Mouse (Mus musculus) embryonic facial prominence, embryonic 10.5 days (tissue): ENCODE results near the gene Dusp27. TPM values are rescaled to one million over a fixed set of nuclear protein-coding genes. Genes with fewer than 3 reads are reported as not detected.

Experiments used
- DNase-seq: peaks from one replicate; pipeline ENCODE4 v3.0.0-alpha.2; 2017; ENCODE audit warnings: low spot score
- H3K27ac ChIP-seq: fragments of 300-500 bp; sonication (generic); replicated peaks from 2 replicates; pipeline ENCODE4 v1.5.1; 2016; ENCODE audit warnings: mild to moderate bottlenecking
- H3K27me3 ChIP-seq: fragments of 300-500 bp; sonication (generic); replicated peaks from 2 replicates; pipeline ENCODE4 v1.6.1; 2016; ENCODE audit warnings: low read depth, mild to moderate bottlenecking; ENCODE audit not compliant: poor library complexity, severe bottlenecking
- H3K36me3 ChIP-seq: fragments of 300-500 bp; sonication (generic); replicated peaks from 2 replicates; pipeline ENCODE4 v1.6.1; 2016; ENCODE audit warnings: mild to moderate bottlenecking, moderate library complexity
- H3K4me1 ChIP-seq: fragments of 300-500 bp; sonication (generic); 2 replicates; pipeline ENCODE4 v1.6.1; 2016
- H3K4me3 ChIP-seq: fragments of 300-500 bp; sonication (generic); 2 replicates; pipeline ENCODE4 v1.5.1; 2016; ENCODE audit warnings: mild to moderate bottlenecking, moderate library complexity
- H3K9me3 ChIP-seq: fragments of 300-500 bp; sonication (generic); 2 replicates; pipeline ENCODE4 v1.6.1; 2016; ENCODE audit warnings: mild to moderate bottlenecking
- WGBS: fragments of 180-500 bp; shearing (Covaris S2); methylation state at CpG from one replicate; pipeline ENCODE4 v1.1.7; 2016; 5-methylcytosine and 5-hydroxymethylcytosine counted together
- polyA plus RNA-seq: library from polyadenylated mRNA; unstranded; fragments of >200 nt; fragmentation: Nextera tagmentation; extraction: Ambion mirVana; gene quantifications from 2 replicates; pipeline ENCODE4 v1.2.1, GENCODE M21; 2016

The Dusp27 gene
- 1.8 and 2.5 TPM in 2 replicates for polyA plus RNA-seq

GRCm38 (mm10) chr1:166127719-166128118 lies at the start of gene Dusp27:
Gene Dusp27 (minus strand): TSS chr1:166127922.
- Histone ChIP-seq H3K9me3 (no peaks in the 10 kb centered on the region), H3K4me3 (0 out of 2 replicates have a peak within 1 kb of the TSS, but pooled peaks have one; percentile 18), H3K4me1 (peaks cover 43% of the 10 kb centered on the region), H3K27ac (peak within 1 kb of the TSS; percentile 70), H3K27me3 (no peaks in the 10 kb centered on the region), H3K36me3 (no peaks in the 10 kb centered on the region)
- DNase-seq, result peak; percentile 48
- WGBS, result 35% methylated on average over 4 of the region's 4 CpGs

GRCm38 (mm10) chr1:166173621-166174020 lies 45.9 kb upstream of the Dusp27 start:
- DNase-seq, result no peak
- Histone ChIP-seq H3K4me1 (no peaks in the 10 kb centered on the region), H3K9me3 (no peaks in the 10 kb centered on the region), H3K4me3 (no peak overlapping the region), H3K36me3 (no peaks in the 10 kb centered on the region), H3K27ac (no peak overlapping the region), H3K27me3 (no peaks in the 10 kb centered on the region)
- 80% methylated on average over 9 of the region's 9 CpGs for WGBS

GRCm38 (mm10) chr1:166172992-166173391 lies 45.3 kb upstream of the Dusp27 start:
- WGBS, result 86% methylated on average over 3 of the region's 3 CpGs

DNA sequence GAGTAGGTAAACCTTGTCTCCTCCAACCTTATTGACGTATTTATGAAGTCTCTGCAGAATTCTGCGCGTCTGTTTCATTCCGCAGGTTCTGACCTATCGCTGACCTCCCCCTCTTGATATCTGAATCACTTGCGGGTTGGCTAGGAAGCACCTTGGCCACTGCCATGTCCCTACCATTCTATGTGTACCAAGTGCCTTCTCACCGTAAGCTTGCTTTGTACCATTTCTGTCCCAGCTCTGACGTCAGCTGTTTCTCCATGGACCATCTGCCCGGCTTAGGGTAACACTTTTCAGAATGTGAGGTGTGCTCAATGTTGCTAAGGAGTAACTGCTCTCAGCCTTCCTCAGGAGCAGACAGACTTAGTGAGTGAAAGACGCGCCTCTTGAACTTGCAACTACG lies 43.1 kb upstream of the Dusp27 start:
- H3K4me1 ChIP-seq, result no peaks in the 10 kb centered on the region
- no peak for DNase-seq
- H3K4me3 ChIP-seq, result no peak overlapping the region
- H3K36me3 ChIP-seq, result no peaks in the 10 kb centered on the region
- WGBS, result 94% methylated on average over 12 of the region's 12 CpGs
- H3K27me3 ChIP-seq, result no peaks in the 10 kb centered on the region
- no peak overlapping the region for H3K27ac ChIP-seq
- H3K9me3 ChIP-seq, result no peaks in the 10 kb centered on the region

More at GRCm38 (mm10) chr1:166172992-166173391, 45.3 kb upstream of the Dusp27 start:
- Histone ChIP-seq H3K4me3 (no peak overlapping the region), H3K27me3 (no peaks in the 10 kb centered on the region), H3K27ac (no peak overlapping the region), H3K9me3 (no peaks in the 10 kb centered on the region), H3K4me1 (no peaks in the 10 kb centered on the region), H3K36me3 (no peaks in the 10 kb centered on the region)
- no peak for DNase-seq

DNA sequence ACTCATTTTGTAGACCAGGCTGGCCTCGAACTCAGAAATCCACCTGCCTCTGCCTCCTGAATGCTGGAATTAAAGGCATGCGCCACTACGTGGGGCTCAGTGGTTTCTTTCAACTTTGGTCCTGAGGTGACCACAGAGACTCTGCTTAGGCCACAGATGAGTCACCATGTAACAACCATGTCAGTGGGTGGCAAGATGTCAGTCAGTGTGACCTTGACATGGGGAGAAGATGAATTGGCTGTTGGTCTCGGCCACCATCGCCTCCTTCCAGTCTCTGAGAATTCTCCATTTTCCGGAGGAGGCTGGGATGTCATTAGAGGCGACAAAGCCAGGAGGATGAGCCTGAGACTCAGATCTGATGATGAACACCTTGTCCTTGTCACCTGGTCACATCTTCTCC lies 42.0 kb upstream of the Dusp27 start:
- no peaks in the 10 kb centered on the region for H3K27me3 ChIP-seq
- no peak for DNase-seq
- H3K36me3 ChIP-seq, result no peaks in the 10 kb centered on the region
- H3K4me3 ChIP-seq, result no peak overlapping the region
- H3K27ac ChIP-seq, result no peak overlapping the region
- WGBS, result 89% methylated on average over 7 of the region's 7 CpGs
- H3K4me1 ChIP-seq, result no peaks in the 10 kb centered on the region
- no peaks in the 10 kb centered on the region for H3K9me3 ChIP-seq

DNA sequence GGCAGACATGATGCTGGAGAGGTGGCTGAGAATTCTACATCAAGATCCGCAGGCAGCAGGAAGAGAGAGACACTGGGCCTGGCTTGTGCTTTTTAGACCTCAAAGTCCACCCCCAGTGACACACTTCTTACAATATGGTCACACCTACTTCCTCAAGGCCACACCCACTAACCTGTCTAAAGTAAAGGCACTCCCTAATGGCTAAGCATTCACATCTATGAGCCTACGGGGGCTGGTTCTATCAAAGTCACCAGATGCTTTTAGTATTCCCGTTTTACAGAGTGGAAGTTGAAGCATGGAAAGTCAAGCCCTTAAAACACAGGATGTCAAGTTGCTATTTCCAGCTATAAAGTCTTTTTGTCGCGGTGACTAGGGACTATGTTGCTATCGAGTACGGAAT lies 40.3 kb upstream of the Dusp27 start:
- Histone ChIP-seq H3K27me3 (no peaks in the 10 kb centered on the region), H3K27ac (no peak overlapping the region), H3K36me3 (no peaks in the 10 kb centered on the region), H3K4me1 (no peaks in the 10 kb centered on the region), H3K4me3 (no peak overlapping the region), H3K9me3 (no peaks in the 10 kb centered on the region)
- DNase-seq, result no peak
- WGBS, result 93% methylated on average over 7 of the region's 7 CpGs

- H3K36me3 ChIP-seq, result no peaks in the 10 kb centered on the region
- WGBS, result 84% methylated on average over 4 of the region's 4 CpGs
- no peaks in the 10 kb centered on the region for H3K9me3 ChIP-seq
- H3K27me3 ChIP-seq, result no peaks in the 10 kb centered on the region
- H3K27ac ChIP-seq, result no peak overlapping the region
- no peak overlapping the region for H3K4me3 ChIP-seq
- no peak for DNase-seq
- no peaks in the 10 kb centered on the region for H3K4me1 ChIP-seq
These were observed 39.7 kb upstream of the Dusp27 start for GRCm38 (mm10) chr1:166167405-166167804.

GRCm38 (mm10) chr1:166165159-166165558 lies 37.4 kb upstream of the Dusp27 start:
- 94% methylated on average over 9 of the region's 9 CpGs for WGBS
- peaks cover 5% of the 10 kb centered on the region for H3K4me1 ChIP-seq
- H3K9me3 ChIP-seq, result no peaks in the 10 kb centered on the region
- peaks cover 4% of the 10 kb centered on the region for H3K27me3 ChIP-seq
- no peaks in the 10 kb centered on the region for H3K36me3 ChIP-seq
- no peak overlapping the region for H3K4me3 ChIP-seq
- no peak overlapping the region for H3K27ac ChIP-seq
- no peak for DNase-seq

GRCm38 (mm10) chr1:166164580-166164979 lies 36.9 kb upstream of the Dusp27 start:
- Histone ChIP-seq H3K27ac (no peak overlapping the region), H3K9me3 (no peaks in the 10 kb centered on the region), H3K4me3 (no peak overlapping the region), H3K27me3 (peaks cover 10% of the 10 kb centered on the region), H3K4me1 (peaks cover 5% of the 10 kb centered on the region), H3K36me3 (no peaks in the 10 kb centered on the region)
- 93% methylated on average over 14 of the region's 14 CpGs for WGBS
- DNase-seq, result no peak

GRCm38 (mm10) chr1:166160569-166161445 lies 33.1 kb upstream of the Dusp27 start:
- H3K9me3 ChIP-seq, result no peaks in the 10 kb centered on the region
- DNase-seq, result peak; percentile 81
- H3K4me3 ChIP-seq, result peak overlapping the region; percentile 41
- H3K4me1 ChIP-seq, result peaks cover 5% of the 10 kb centered on the region
- no peaks in the 10 kb centered on the region for H3K36me3 ChIP-seq
- H3K27me3 ChIP-seq, result peaks cover 28% of the 10 kb centered on the region
- no peak overlapping the region for H3K27ac ChIP-seq
- 17% methylated on average over 24 of the region's 24 CpGs for WGBS

DNA sequence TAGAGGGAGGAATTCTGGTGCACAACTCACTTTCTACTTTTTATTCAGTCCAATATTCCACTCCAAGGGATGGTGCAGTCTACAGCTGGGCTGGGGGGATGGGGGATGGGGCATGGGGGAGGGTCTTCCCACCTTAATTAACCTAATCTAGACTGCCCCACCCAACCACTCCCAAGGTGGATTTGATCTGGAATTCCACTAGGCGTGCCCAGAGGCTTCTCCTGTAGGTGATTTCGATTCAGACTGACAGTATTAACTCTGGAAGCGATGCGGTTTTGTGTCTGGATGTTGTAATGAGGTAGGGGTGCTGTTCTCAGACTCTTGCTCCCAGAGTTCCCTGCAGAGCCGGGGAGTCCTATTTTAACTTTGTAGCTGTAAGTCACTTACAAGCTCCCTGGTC lies 32.4 kb upstream of the Dusp27 start:
- H3K4me3 ChIP-seq, result peak overlapping the region; percentile 41
- H3K27me3 ChIP-seq, result peaks cover 35% of the 10 kb centered on the region
- no peak for DNase-seq
- H3K27ac ChIP-seq, result no peak overlapping the region
- H3K36me3 ChIP-seq, result no peaks in the 10 kb centered on the region
- no peaks in the 10 kb centered on the region for H3K9me3 ChIP-seq
- H3K4me1 ChIP-seq, result peaks cover 5% of the 10 kb centered on the region
- 59% methylated on average over 5 of the region's 5 CpGs for WGBS

GRCm38 (mm10) chr1:166158664-166159063 lies 30.9 kb upstream of the Dusp27 start:
- Histone ChIP-seq H3K4me3 (no peak overlapping the region), H3K27ac (no peak overlapping the region), H3K27me3 (peaks cover 44% of the 10 kb centered on the region), H3K4me1 (peaks cover 13% of the 10 kb centered on the region), H3K36me3 (no peaks in the 10 kb centered on the region), H3K9me3 (no peaks in the 10 kb centered on the region)
- WGBS, result 67% methylated on average over 9 of the region's 9 CpGs
- DNase-seq, result no peak

DNA sequence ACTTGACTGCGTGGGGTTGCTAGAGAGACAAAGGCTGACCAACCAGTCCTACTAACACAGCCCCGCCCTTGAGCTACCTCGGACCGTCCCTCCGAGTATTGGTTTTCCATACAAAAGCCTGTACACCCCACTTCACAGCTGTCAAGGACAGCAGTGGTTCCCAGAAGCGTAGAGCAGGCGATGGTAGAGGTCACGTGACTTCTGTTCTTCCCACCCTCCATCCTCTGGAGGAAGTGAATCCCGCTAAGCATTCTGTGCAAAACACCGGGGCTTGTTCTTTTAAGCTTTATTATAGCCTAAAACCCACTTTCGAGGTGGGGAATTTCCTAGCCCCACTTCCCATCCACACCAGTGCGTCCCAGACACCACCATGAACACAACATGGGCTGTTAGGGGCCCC lies 30.0 kb upstream of the Dusp27 start:
- no peak for DNase-seq
- no peaks in the 10 kb centered on the region for H3K36me3 ChIP-seq
- H3K27me3 ChIP-seq, result peaks cover 46% of the 10 kb centered on the region
- H3K27ac ChIP-seq, result no peak overlapping the region
- no peak overlapping the region for H3K4me3 ChIP-seq
- H3K9me3 ChIP-seq, result no peaks in the 10 kb centered on the region
- 87% methylated on average over 12 of the region's 12 CpGs for WGBS
- H3K4me1 ChIP-seq, result peaks cover 16% of the 10 kb centered on the region
